Mouse (Mus musculus) regulatory T cell (primary cell): ENCODE measurements around the gene Btbd16.

Source experiments
- in situ Hi-C: fragments of 300-600 bp; cut with MboI, MseI; formaldehyde crosslinking; loops from one replicate; pipeline ENCODE4 v1.15.1; 2025; ENCODE audit warnings: high pct_unique_total_duplicates

Gene Btbd16

GRCm38 (mm10) chr7:130773914-130774630 lies at the start of gene Btbd16:
Gene Btbd16, plus strand, starts transcription at chr7:130774069.
- in situ Hi-C loops, result loop anchor here (5.0 to 10.0 kb wide), 2 partner anchors 158 to 291 kb away; no protein-coding TSS in a partner anchor

GRCm38 (mm10) chr7:130726185-130726584 lies 47.7 kb upstream of the Btbd16 start:
- in situ Hi-C loops, result no loop called here

- in situ Hi-C loops, result no loop called here
These were observed 47.0 kb upstream of the Btbd16 start for GRCm38 (mm10) chr7:130726724-130727422.

GRCm38 (mm10) chr7:130727560-130727959 lies 46.3 kb upstream of the Btbd16 start:
- in situ Hi-C loops, result no loop called here

- in situ Hi-C loops, result no loop called here
These were observed 42.1 kb upstream of the Btbd16 start for GRCm38 (mm10) chr7:130731792-130732191.

- in situ Hi-C loops, result no loop called here
These were observed 41.0 kb upstream of the Btbd16 start for GRCm38 (mm10) chr7:130732908-130733307.

- in situ Hi-C loops, result no loop called here
These were observed 40.4 kb upstream of the Btbd16 start for GRCm38 (mm10) chr7:130733423-130733822.

GRCm38 (mm10) chr7:130734195-130734787 lies 39.6 kb upstream of the Btbd16 start:
- in situ Hi-C loops, result no loop called here

- in situ Hi-C loops, result no loop called here
These were observed 32.8 kb upstream of the Btbd16 start for GRCm38 (mm10) chr7:130741099-130741498.

GRCm38 (mm10) chr7:130743239-130744025 lies 30.4 kb upstream of the Btbd16 start:
- in situ Hi-C loops, result no loop called here

GRCm38 (mm10) chr7:130749165-130749564 lies 24.7 kb upstream of the Btbd16 start:
- in situ Hi-C loops, result no loop called here

GRCm38 (mm10) chr7:130750752-130751490 lies 22.9 kb upstream of the Btbd16 start:
- in situ Hi-C loops, result no loop called here

GRCm38 (mm10) chr7:130751678-130752077 lies 22.2 kb upstream of the Btbd16 start:
- in situ Hi-C loops, result no loop called here

GRCm38 (mm10) chr7:130754790-130755189 lies 19.1 kb upstream of the Btbd16 start:
- in situ Hi-C loops, result no loop called here

- in situ Hi-C loops, result no loop called here
These were observed 17.5 kb upstream of the Btbd16 start for GRCm38 (mm10) chr7:130756343-130756835.

- in situ Hi-C loops, result no loop called here
These were observed 16.5 kb upstream of the Btbd16 start for GRCm38 (mm10) chr7:130757326-130757865.

GRCm38 (mm10) chr7:130762071-130762897 lies 11.6 kb upstream of the Btbd16 start:
- in situ Hi-C loops, result no loop called here

GRCm38 (mm10) chr7:130764160-130764559 lies 9.7 kb upstream of the Btbd16 start:
- in situ Hi-C loops, result no loop called here

GRCm38 (mm10) chr7:130766411-130767170 lies 7.3 kb upstream of the Btbd16 start:
- in situ Hi-C loops, result no loop called here
